Mouse (Mus musculus): ENCODE measurements at regions not wholly inside any gene's neighbourhood (a gene's known extent, or its start where the extent isn't known, plus 50 kb on each side); places are given as distances from the start of the nearest gene placed in this dataset.

- TF ChIP-seq CTCF (IDR thresholded peaks at IDR 0.05; ENCODE audit: borderline replicate concordance, extremely low read depth, insufficient read depth, insufficient read length) (no peak), POLR2A (IDR thresholded peaks at IDR 0.05; ENCODE audit: borderline replicate concordance, extremely low read depth, insufficient read depth, insufficient read length, poor library complexity, severe bottlenecking) (no peak)
These were observed 66.6 kb upstream of the Id2 start for GRCm38 (mm10) chr12:25163541-25163940.
